Mouse (Mus musculus): ENCODE measurements around the gene Dcdc2c.

Dcdc2c gene

DNA sequence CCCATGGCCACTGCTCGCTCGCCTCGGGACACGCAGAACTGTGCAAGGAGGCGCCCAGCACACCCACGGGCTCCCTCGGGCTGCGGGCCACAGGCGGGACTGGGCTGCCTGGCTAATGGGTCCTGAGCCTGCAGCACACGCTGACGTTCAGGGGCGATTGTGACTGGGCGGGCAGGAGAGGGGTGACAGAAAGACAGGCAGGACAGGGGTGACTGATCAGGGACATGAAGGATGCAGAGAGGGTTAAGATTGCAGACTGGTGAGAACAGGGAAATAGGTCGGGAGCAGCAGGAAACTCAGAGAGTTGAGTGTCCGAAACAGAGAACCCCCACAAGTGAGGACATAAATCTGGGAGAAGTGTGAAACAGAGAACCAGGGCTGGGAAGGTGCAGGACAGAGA, at the start of gene Dcdc2c:
TSS of gene Dcdc2c (minus strand) at position 101 of the 400 bp plus-strand sequence.
- no peak for DNase-seq (ENCODE audit: low read depth, low spot score)

DNA sequence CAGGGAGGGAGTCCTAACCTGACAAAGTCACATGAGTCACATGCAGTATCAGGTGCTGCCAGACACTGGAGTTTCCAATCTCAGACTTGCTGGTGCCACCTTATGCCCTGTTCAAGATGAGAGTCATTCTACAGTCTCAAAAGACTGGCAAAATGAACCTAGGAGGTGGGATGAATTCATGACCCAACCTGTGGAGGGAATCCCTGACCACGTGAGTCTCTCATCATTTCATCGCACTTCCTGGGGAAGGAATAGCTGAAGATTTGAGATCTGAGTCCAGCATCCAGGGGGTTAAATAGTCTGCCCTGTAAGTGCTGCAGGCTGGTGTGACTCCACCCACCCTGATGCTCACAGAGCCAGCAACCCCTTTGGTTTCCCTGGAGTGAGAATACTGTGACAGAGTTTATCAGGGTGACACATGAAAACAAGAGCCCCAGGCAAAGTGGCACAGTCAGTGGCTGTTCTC, 46.4 kb upstream of the Dcdc2c start:
- DNase-seq (ENCODE audit: low read depth, low spot score) = no peak

DNA sequence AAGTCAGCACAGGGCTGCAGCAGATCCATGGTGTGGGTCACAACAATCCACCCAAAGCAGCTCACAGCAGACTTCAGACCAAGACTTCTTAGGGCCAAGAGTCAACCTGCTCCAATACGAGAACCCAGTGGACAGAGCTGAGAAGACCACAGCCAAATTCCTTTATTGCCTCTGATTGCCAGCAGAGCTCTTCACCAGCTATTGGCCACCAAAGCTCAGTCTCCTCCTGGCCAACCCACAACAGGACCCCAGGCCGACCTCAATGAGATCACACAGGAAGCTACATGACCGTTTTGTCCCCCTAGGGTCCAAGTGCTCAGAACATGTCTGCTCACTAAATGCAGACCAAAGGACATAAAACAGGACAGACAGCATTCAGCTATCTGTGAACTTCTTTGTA, 45.9 kb upstream of the Dcdc2c start:
- no peak for DNase-seq (ENCODE audit: low read depth, low spot score)

DNA sequence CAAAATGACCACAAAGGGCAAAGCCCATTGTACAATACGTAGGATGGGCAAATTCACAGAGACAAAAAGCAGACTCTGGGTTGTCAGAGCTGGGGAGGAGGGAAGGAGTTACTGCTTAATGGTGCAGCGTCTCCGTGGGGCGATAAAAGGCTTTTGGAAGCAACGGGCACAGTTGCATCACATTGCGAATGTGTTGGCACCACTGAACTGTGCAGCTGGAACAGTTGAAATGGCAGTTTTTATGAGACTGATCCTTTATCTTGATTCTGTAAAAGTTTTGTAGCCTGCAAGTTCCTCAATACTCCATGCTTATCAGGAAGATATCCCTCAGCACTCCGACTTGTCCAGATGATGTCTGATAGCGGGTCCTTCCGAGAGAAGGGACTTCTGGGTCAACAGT, 45.5 kb upstream of the Dcdc2c start:
- DNase-seq (ENCODE audit: low read depth, low spot score) = no peak

DNA sequence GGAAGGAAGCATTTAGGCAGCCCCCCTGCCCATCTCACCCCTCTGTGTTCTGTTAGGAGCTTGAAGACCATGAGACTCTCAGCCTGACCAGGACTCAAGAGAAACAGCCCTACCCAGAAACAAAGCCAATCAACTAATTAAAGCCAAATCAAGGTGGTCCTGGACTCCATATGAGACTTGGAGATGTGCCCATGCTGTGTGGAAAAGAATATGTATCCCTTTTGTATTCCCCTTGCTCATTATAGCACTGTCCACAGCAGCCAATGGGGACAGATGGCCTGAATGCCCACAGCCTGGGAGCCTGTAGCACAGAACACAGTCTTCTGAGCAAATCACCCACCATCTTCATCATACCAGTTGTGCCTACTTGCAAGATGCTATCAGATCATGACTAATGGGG, 44.7 kb upstream of the Dcdc2c start:
- no peak for DNase-seq (ENCODE audit: low read depth, low spot score)

DNA sequence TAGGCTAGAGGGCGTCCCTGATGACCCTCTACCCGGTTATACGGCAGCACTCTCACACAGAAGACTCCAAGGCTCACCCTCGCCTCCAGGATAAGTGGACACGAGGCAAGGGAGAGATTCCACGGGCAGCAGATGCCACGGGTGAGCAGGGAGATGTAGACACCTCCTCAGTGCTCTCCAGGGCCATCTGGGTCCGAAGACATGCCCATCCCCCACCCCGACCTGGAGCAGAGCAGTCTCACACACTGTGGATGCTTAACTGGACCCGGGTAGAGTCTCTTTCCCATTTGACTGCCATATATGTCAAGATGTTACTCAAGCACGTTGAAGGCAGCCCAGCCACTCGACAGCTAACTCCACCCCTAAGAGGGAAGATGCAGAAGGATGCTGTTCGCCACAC, 38.2 kb upstream of the Dcdc2c start:
- DNase-seq (ENCODE audit: low read depth, low spot score) = no peak

DNA sequence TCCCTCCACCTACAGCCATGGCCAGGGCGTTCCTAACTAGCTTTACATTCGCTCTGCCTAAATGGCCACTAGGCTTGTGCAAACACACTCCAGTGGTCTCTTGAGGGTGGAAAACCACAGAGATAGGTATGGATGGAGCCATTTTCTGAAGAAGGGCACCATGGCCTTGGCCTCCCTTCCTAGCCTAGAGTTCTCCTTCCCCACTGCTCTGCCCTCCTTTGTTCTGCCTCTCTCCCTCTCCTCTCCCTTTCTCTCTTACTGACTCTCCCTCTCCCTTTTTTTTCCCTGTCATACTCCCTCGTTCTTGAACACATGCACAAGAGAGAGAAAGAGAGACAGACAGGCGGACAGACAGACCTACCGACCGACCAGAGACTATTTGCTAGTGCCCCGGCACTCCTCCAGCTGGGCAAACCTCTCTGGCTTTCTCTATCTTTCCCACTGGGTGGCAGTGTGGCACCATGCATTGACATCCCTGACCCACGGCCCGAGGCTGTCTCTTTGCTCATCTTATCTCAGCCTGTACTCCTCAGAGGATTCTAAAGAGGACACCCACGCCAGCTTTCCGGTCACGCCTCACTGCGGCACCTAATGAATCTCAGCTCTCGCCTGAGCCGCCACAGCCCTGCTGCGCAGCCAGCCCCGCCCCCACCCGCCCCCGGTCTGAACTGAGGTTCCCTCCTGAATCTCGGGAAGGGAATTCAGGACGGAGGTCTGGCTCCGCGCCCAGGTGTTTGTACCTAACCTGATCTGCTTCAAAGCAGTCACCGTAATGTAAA, 37.1 kb upstream of the Dcdc2c start:
- DNase-seq (ENCODE audit: low read depth, low spot score) = peak; percentile 79

DNA sequence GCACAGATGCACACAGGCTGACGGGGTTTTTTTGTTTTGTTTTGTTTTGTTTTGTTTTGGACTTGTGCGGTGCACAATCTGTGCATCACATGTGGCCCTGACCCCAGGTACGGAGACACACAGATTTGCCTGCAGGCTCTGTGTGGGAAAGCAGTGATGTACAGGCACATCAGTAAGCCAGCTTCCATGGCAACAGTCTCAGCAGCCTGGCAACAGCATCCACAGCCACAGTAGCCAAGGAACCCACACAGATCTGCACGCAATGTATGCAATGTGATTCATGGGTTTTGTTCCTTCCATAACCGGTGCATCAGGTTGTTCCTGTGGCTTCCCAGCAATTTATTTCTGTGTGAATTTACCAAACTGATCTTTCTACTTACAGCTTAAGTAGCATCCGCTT, 35.8 kb upstream of the Dcdc2c start:
- DNase-seq (ENCODE audit: low read depth, low spot score) = no peak

DNA sequence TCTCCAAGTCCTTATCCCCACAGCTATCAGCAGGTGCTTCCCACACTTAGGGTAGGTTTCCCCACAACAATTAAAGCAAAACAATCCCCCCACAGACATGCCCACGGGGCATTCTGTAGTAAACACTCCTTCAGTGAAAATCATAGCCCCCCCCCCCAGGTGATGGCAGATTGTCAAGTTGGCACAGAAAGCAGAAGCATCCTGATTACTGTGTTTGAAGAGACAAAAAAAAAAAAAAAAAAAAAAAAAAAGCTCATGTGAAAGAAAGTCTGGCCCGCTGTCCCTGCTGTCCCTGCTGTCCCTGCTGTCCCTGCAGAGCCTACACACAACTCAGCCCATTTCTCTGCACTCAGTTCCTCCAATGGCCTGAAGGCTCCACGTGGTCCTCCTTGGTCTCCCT, 31.8 kb upstream of the Dcdc2c start:
- no peak for DNase-seq (ENCODE audit: low read depth, low spot score)

DNA sequence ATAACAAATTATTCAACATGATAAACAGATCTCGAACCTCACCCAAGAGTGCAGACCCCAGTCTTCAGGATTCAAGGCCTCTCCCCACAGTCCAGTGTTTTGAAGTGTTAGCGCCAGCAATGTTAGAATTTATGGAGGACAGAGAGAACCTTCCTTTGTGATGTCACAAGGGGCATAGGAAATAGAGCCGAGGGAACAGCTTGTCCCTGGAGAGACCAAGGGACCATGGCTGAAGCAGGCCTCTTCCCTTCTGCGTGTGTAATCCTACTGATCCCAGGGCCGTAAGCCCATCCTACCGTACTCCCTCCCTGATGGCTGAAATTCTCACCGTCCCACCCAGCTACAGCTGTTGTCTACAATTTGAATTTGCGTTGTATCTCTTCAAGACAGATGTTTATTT, 30.2 kb upstream of the Dcdc2c start, which contains the start of gene Allc:
TSS of gene Allc (minus strand) at position 101 of the 400 bp plus-strand sequence.
- no peak for DNase-seq (ENCODE audit: low read depth, low spot score)

DNA sequence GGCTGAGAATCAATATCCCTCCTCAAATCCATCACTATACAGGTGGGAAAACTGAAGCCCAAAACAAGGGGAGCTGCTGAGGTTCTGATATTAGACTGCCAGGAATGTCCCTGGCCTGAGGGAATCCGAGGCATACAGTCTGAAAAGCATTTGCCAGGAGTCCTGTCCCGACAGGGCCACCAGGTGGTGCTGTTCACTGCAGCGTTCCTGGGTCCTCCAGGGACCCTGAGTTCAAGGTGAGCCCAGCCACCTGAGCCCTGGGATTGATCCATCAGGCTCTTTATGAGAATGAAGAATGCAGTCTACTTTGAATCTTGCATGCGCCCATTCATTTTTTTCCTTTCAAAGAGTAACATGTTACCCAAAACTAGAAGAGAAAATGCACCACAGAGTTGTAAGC, 26.9 kb upstream of the Dcdc2c start:
- no peak for DNase-seq (ENCODE audit: low read depth, low spot score)

DNA sequence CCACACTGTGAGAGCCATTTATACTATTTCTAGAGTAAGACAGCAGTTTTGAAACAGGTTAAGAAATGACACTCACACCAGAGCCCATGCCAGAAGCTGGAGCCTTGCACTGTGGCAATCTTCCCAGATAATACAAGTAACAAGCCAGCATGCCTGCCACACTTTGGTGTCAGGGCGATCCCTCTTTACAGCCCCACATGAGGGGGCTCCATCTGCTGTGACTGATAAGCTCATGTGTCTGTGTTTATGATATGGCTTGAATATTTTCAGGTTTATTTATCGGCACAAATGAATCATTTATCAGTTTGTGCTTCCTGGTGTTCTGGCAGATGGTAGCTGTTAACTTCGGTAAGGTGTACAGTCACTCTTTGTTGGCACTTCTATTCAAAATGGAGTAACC, 25.9 kb upstream of the Dcdc2c start:
- DNase-seq (ENCODE audit: low read depth, low spot score) = no peak

DNA sequence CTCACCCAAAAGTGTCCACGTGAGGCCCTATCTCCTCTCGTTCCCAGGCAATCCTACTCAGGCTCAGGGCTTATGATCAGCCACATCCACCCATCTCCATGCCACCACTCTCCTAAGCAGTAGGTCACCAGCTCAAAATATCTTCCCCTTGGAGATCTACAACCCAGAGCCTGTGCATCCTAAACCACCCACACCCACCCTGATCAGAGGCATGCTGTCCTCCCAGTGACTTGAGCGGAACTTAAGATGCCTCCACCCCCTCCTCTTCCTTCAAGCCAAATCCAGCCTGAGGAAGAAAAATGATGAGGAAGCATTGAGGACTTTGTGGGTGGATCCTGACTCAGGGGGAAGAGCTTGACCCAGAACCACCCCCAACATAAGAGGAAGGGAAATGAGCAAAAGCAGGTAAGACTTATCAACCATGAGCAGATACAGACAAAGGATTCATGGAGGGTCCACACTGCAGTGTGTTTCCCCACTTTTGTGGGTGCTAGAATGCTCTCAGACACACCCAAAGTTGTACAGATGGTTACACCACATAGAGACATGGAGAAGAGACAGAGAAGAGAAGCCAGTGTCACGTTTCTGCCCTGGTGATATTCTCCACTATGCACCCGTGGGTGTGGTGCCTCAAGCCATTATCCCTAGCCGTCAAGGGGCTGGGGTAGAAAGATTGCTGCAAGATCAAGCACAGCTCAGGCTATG, 23.3 kb upstream of the Dcdc2c start:
- DNase-seq (ENCODE audit: low read depth, low spot score) = no peak

DNA sequence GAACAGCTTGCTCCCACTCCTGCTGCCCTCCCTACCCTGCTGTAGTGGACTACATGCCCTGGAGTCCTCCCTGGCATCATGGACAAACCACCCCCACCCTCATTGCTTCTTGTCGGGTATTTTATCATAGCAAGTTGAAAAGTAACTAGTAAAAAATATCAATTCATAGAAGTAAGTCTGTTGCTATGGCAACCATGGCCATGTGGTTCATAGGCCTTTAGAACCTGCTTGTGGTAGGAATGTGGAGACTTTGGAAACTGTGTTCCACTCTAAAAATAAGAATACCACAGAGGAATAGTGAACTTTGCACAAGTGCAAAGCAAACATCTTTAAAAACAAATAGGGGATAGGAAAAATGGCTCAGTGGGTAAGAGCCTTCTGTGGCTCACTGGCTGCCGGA, 20.0 kb upstream of the Dcdc2c start:
- DNase-seq (ENCODE audit: low read depth, low spot score) = no peak

DNA sequence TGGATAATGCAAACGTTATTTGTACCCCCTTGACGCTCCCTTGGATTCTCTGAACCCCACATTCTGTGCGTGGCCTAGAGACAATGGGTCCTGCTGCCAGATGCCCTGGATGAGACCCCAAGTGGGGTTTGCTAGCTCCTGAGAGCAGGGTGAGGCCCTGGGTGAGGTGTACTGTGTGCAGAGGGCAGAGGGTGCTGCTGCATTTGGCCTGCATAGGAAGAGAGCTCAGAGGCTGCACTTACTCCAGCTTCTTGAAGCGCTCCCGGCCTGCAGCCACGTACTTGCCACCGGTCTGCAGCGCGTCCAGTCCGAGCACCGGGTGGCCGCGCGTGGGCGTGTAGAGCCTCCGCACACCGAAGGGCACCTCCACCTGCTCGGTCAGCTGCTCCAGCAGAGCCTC, 424 bp downstream of the Dcdc2c start:
- no peak for DNase-seq (ENCODE audit: low read depth, low spot score)

DNA sequence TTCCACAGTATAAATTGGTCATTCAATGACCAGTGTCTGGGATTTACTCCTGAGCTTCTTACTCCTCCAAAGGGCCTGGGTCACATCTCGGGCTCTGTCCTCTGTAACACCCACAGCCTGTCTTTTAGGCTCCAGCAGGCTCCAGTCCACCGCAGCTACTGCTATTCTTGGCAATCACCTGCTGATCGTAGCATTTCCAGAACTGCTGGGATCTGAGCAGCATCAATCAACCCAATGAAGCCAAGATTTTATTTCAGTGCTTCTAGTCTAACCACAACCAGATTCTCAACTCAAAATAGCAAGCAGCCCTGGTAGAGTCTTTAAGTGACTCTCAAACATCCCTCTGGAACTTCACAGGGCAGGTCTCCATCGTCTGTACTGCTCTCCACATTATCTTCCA, 3.3 kb downstream of the Dcdc2c start:
- DNase-seq (ENCODE audit: low read depth, low spot score) = no peak

DNA sequence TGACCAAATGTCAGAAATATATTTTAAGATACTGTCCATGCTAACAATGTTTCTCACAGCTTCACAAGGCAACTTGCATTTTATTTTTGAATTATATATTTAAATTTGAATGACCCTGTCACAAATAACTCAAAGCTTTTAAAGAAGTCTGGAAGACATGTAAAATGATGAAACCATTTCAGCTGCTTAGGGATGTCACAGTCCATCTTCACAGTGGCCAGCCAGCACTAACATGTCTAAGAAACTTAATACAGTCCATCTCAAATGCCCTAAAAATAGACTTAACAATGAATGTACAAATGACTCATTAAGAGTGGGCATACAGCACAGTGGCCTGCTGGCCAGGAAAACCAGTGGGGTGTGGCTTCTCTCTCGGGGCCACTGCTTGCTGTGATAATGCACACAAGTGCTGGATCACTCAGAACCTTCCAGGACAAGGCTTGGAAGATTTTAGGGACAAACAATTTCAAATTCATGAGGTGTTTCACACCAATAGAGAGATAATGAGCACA, 37.9 kb downstream of the Dcdc2c start:
- no peak for DNase-seq (ENCODE audit: low read depth, low spot score)

DNA sequence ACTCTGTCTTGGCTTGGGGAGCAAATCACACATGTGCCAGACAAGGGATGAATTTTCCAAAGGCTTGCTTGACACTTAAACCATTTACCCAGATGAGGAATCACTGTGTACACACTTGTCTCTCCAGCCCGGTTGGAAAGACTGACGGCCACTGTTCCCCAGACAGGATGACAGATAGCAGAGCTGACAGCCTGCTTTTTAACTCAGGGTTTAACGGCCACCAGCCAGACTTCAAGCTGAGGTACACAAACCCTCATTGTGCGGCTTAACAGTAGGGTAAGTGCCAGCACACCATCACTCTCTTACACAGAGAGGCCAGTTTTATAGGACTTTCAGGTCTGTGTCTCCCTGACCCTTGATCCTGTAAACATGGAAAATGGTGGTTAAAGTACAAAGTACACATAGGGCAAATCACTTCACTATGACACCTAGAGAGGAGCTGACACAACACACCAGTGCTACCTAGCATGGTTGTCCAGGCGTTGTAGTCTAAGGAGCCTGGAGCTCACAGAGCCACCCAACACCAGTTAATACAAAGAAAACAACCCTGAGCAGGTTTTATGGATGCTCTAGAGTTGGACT, 42.4 kb downstream of the Dcdc2c start:
- DNase-seq (ENCODE audit: low read depth, low spot score) = no peak

DNA sequence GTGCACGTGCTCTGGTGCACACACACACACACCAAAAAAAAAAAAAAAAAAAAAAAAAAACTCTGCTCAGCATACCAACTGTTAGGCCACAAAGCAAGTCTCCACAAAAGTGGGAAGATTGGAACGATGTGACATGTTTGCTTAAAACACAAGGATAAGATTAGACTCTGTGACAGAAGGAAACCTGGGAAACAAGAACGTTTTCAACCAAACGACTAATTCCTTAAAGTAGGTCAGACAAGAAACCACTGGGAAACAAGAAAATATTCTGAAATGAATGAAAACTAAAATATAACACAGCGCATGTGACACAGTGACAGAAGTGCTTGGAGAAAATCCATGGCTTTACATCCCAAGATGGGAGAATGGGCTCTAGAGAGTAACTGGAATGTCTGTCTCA, 57.9 kb downstream of the Dcdc2c start:
- no peak for DNase-seq (ENCODE audit: low read depth, low spot score)

DNA sequence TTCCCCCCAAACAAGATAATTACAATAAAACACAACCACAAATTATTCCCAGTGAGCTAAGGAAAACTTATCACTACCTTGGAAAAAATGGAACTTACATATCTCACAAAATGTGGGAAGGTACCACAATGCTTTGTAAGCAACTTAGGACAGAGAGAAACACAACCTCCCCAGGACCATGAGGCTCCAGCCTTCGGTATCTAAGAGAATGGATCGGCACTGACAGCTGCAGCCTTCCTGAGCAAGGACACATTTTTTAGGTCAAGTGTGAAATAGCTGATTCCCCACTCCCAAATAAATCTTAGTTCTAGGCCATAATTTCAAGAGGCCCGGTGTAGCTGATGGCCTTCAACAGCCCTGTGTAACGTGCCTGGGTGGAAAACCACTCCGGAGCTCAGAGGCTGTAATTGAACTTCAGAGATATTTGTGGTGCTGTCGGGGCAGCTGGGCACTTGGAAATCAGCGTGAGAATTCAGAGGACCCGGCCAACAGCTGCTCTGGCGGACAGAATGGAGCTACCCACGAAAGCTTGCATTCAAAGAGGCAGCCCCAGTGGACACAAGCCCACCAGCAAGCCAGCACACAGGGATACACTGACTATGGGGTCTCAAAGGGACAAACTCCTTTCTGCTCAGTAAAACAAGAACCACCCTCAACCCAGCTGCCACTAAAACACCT, 69.6 kb downstream of the Dcdc2c start:
- DNase-seq (ENCODE audit: low read depth, low spot score) = no peak

DNA sequence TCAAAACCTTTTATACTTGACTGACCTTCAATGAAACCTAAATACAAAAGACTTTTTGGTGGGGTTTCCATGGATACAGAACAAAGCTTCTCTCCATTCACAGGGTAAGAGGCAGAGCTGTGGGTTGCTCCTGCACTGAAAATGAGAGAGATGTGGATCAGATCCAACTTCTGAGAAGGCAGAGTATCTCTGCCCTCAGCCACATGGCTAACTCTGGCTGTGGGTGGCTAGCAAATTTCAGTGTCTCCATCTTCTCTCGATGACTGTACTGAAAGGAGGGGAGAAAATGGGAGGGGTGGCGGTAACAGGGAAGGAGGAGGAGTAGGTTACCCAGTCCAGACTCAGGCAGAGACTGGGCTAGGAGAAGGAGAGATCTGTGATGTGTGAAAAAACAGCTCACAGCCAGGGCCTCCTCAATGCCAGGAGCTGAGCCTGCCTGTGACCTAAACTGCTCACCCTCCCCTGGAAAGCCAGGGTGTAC, 91.2 kb downstream of the Dcdc2c start:
- peak; percentile 54 for DNase-seq (ENCODE audit: low read depth, low spot score)

DNA sequence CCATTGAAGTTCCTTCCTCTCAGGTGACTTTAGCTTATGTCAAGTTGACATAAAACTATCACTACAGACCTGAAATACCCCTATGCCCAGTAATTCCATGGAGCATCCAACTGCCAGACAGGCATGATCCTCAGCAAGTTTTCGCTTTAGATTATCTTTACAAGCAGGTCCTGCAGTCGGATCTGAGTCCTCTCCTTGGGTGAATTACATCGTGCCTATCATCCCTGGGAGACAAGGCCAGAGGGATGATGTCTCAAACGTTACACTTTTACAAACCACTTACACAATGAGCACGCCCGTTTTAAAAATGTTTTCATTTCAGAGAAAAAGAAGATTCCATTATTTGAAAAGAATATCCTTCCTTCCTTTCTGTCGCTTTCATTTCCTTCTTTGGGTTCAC, 91.7 kb downstream of the Dcdc2c start:
- no peak for DNase-seq (ENCODE audit: low read depth, low spot score)
